Mouse (Mus musculus) heart, embryonic 16.5 days (tissue): ENCODE measurements around the gene Pdcd11. TPM values are rescaled to one million over a fixed set of nuclear protein-coding genes. Genes with fewer than 3 reads are reported as not detected.

ENCODE experiments used
- ATAC-seq: fragments of 200-750 bp; cut with Nextera tagmentation; replicated peaks from 2 replicates; pipeline ENCODE4 v1.8.0; 2017; ENCODE audit warnings: moderate number of reproducible peaks; ENCODE audit not compliant: insufficient read depth, low FRiP score; ENCODE audit errors: extremely low read depth
- H3K27ac ChIP-seq: fragments of 300-500 bp; sonication (generic); 2 replicates; pipeline ENCODE4 v1.5.1; 2014; ENCODE audit warnings: mild to moderate bottlenecking, low read length, control low read depth, moderate library complexity
- H3K27me3 ChIP-seq: fragments of 300-500 bp; sonication (generic); 2 replicates; pipeline ENCODE4 v1.6.1; 2014; ENCODE audit warnings: low read length, mixed read lengths; ENCODE audit not compliant: control insufficient read depth, insufficient read depth
- H3K36me3 ChIP-seq: fragments of 300-500 bp; sonication (generic); 2 replicates; pipeline ENCODE4 v1.6.1; 2014; ENCODE audit not compliant: control insufficient read depth, insufficient read depth
- H3K4me1 ChIP-seq: fragments of 300-500 bp; sonication (generic); 2 replicates; pipeline ENCODE4 v1.6.1; 2014; ENCODE audit warnings: low read length, mixed read lengths; ENCODE audit not compliant: control insufficient read depth, insufficient read depth
- H3K4me2 ChIP-seq: fragments of 300-500 bp; sonication (generic); 2 replicates; pipeline ENCODE4 v1.6.1; 2014; ENCODE audit warnings: low read depth, mild to moderate bottlenecking, control low read depth, low read length
- H3K4me3 ChIP-seq: fragments of 300-500 bp; sonication (generic); 2 replicates; pipeline ENCODE4 v1.5.1; 2014; ENCODE audit warnings: mild to moderate bottlenecking, control low read depth, low read length
- H3K9ac ChIP-seq: fragments of 300-500 bp; sonication (generic); 2 replicates; pipeline ENCODE4 v1.6.1; 2014; ENCODE audit warnings: low read length, control low read depth
- H3K9me3 ChIP-seq: fragments of 300-500 bp; sonication (generic); replicated peaks from 2 replicates; pipeline ENCODE4 v1.6.1; 2016; ENCODE audit warnings: low read length; ENCODE audit not compliant: control insufficient read depth
- WGBS: fragments of 180-500 bp; shearing (Covaris S2); extraction: QIAGEN DNeasy Blood & Tissue Kit; methylation state at CpG from one replicate; pipeline ENCODE4 v1.1.7; 2014; 5-methylcytosine and 5-hydroxymethylcytosine counted together
- polyA plus RNA-seq: library from polyadenylated mRNA; unstranded; fragments of >200 nt; fragmentation: Nextera tagmentation; extraction: Ambion mirVana; gene quantifications from 2 replicates; pipeline ENCODE4 v1.2.1, GENCODE M21; 2015

Pdcd11 gene
- 4.9 and 5.0 TPM in 2 replicates for polyA plus RNA-seq

GRCm38 (mm10) chr19:47090550-47091156, at the start of gene Pdcd11, which contains the start of gene Usmg5:
Gene Pdcd11, plus strand, starts transcription at chr19:47090768.
Gene Usmg5, minus strand, starts transcription at chr19:47090647.
- peak within 1 kb of the TSS; percentile 94 for H3K4me2 ChIP-seq
- peak within 1 kb of the TSS; percentile 84 for H3K27ac ChIP-seq
- under 1% methylated on average over 56 of the region's 56 CpGs for WGBS
- no peaks in the 10 kb centered on the region for H3K9me3 ChIP-seq
- peaks cover 26% of the 10 kb centered on the region for H3K4me1 ChIP-seq
- H3K27me3 ChIP-seq = no peaks in the 10 kb centered on the region
- peaks cover 14% of the 10 kb centered on the region for H3K36me3 ChIP-seq
- peak within 1 kb of the TSS; percentile 91 for H3K9ac ChIP-seq
- ATAC-seq = peak; percentile 99
- H3K4me3 ChIP-seq = peak within 1 kb of the TSS; percentile 77

- peaks cover 21% of the 10 kb centered on the region for H3K36me3 ChIP-seq
Observed at GRCm38 (mm10) chr19:47043608-47044007, 47.0 kb upstream of the Pdcd11 start.

GRCm38 (mm10) chr19:47046343-47046742, 44.2 kb upstream of the Pdcd11 start:
- peaks cover 14% of the 10 kb centered on the region for H3K36me3 ChIP-seq

More at GRCm38 (mm10) chr19:47043608-47044007, 47.0 kb upstream of the Pdcd11 start:
- no peak overlapping the region for H3K27ac ChIP-seq
- 79% methylated on average over 3 of the region's 3 CpGs for WGBS
- no peaks in the 10 kb centered on the region for H3K9me3 ChIP-seq
- no peaks in the 10 kb centered on the region for H3K4me1 ChIP-seq
- no peak overlapping the region for H3K9ac ChIP-seq
- no peaks in the 10 kb centered on the region for H3K27me3 ChIP-seq
- no peak for ATAC-seq
- no peak overlapping the region for H3K4me2 ChIP-seq
- H3K4me3 ChIP-seq = no peak overlapping the region

GRCm38 (mm10) chr19:47047236-47047833, 43.2 kb upstream of the Pdcd11 start:
- H3K27me3 ChIP-seq = no peaks in the 10 kb centered on the region
- H3K9me3 ChIP-seq = no peaks in the 10 kb centered on the region
- ATAC-seq = no peak
- peaks cover 11% of the 10 kb centered on the region for H3K4me1 ChIP-seq
- no peak overlapping the region for H3K4me2 ChIP-seq
- H3K9ac ChIP-seq = no peak overlapping the region
- WGBS = 82% methylated on average over 13 of the region's 13 CpGs
- peaks cover 14% of the 10 kb centered on the region for H3K36me3 ChIP-seq
- H3K27ac ChIP-seq = no peak overlapping the region
- no peak overlapping the region for H3K4me3 ChIP-seq

More at GRCm38 (mm10) chr19:47046343-47046742, 44.2 kb upstream of the Pdcd11 start:
- H3K9me3 ChIP-seq = no peaks in the 10 kb centered on the region
- no peak overlapping the region for H3K27ac ChIP-seq
- no peak overlapping the region for H3K4me2 ChIP-seq
- H3K27me3 ChIP-seq = no peaks in the 10 kb centered on the region
- WGBS = 92% methylated on average over 1 of the region's 1 CpGs
- H3K4me3 ChIP-seq = no peak overlapping the region
- no peak overlapping the region for H3K9ac ChIP-seq
- H3K4me1 ChIP-seq = peaks cover 11% of the 10 kb centered on the region
- no peak for ATAC-seq

GRCm38 (mm10) chr19:47049061-47049460, 41.5 kb upstream of the Pdcd11 start:
- no peak overlapping the region for H3K27ac ChIP-seq
- no peak overlapping the region for H3K9ac ChIP-seq
- ATAC-seq = no peak
- peaks cover 14% of the 10 kb centered on the region for H3K36me3 ChIP-seq
- no peak overlapping the region for H3K4me3 ChIP-seq
- H3K9me3 ChIP-seq = no peaks in the 10 kb centered on the region
- no peaks in the 10 kb centered on the region for H3K27me3 ChIP-seq
- WGBS = 63% methylated on average over 4 of the region's 4 CpGs
- H3K4me2 ChIP-seq = peak overlapping the region; percentile 82; the same call in 1 of the 2 replicates
- peaks cover 11% of the 10 kb centered on the region for H3K4me1 ChIP-seq

- peak overlapping the region; percentile 80 for H3K4me3 ChIP-seq
- H3K4me1 ChIP-seq = peaks cover 11% of the 10 kb centered on the region
- no peaks in the 10 kb centered on the region for H3K9me3 ChIP-seq
- H3K36me3 ChIP-seq = peaks cover 14% of the 10 kb centered on the region
- peak overlapping the region; percentile 80 for H3K9ac ChIP-seq
- H3K27ac ChIP-seq = no peak overlapping the region; the same call in 1 of the 2 replicates
- WGBS = 7% methylated on average over 7 of the region's 7 CpGs
- no peak for ATAC-seq
- peak overlapping the region; percentile 82 for H3K4me2 ChIP-seq
- no peaks in the 10 kb centered on the region for H3K27me3 ChIP-seq
Observed at GRCm38 (mm10) chr19:47049840-47050239, 40.7 kb upstream of the Pdcd11 start.

- Histone ChIP-seq H3K27me3 (no peaks in the 10 kb centered on the region), H3K9me3 (no peaks in the 10 kb centered on the region), H3K4me3 (peak within 1 kb of the TSS; percentile 80), H3K36me3 (peaks cover 10% of the 10 kb centered on the region), H3K9ac (peak within 1 kb of the TSS; percentile 80), H3K4me2 (peak within 1 kb of the TSS; percentile 82), H3K27ac (peak within 1 kb of the TSS; percentile 80), H3K4me1 (peaks cover 11% of the 10 kb centered on the region)
- WGBS = under 1% methylated on average over 71 of the region's 75 CpGs
- peak; percentile 88 for ATAC-seq
Observed at GRCm38 (mm10) chr19:47050271-47051032, 40.1 kb upstream of the Pdcd11 start, which contains the start of gene Pcgf6. Gene Pcgf6, minus strand, starts transcription at chr19:47050906.

- Histone ChIP-seq H3K27ac (no peak overlapping the region), H3K36me3 (no peaks in the 10 kb centered on the region), H3K9ac (no peak overlapping the region), H3K4me3 (no peak overlapping the region), H3K4me1 (peaks cover 11% of the 10 kb centered on the region), H3K9me3 (no peaks in the 10 kb centered on the region), H3K27me3 (no peaks in the 10 kb centered on the region), H3K4me2 (no peak overlapping the region)
- no peak for ATAC-seq
- WGBS = 78% methylated on average over 4 of the region's 4 CpGs
Observed at GRCm38 (mm10) chr19:47052927-47053326, 37.6 kb upstream of the Pdcd11 start.
